29 mouse cellular contexts compared by ENCODE assay signal in the genomic region with DNA sequence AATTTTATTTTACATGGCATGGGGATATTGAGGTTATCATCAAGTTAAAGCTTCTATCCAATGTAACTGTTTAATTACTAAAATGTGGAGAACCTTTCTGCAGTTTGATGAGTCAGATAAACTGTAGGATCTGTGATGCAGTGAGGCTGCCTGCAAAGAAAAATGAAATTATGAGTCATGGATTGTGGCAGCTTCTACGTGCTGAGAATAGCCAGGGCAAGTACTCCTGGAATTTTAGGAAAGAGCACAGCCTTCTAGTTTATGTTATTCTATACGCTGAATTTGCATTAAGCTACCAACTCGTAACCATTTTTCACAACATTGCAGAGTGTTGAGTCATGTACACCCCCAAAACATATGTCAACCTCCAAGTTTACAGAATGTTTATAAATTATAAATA.
A peak's percentile ranks its signal among the peaks of the same experiment; 100 is the strongest.
DNase-seq lines count a peak whose midpoint lies in the region; ATAC-seq lines count a peak whose summit lies in the region.
"Had no signal": no experiment of that assay in that cellular context is flagged by ENCODE, and none has a peak within 500 bp of the region (broad histone marks: within the 10 kb centered on the region; RNA-seq: fewer than 3 reads in every experiment).

No protein-coding gene starts in this region.

- no peak overlapping the region for H3K4me2 ChIP-seq in liver, embryonic 12.5 days
- H3K4me2 ChIP-seq: heart, embryonic 13.5 days; hindbrain, embryonic 14.5 days; limb, embryonic 15.5 days; neural tube, embryonic 15.5 days had no signal

- H3K27me3 ChIP-seq in liver, embryonic 12.5 days (replicated peaks): no peaks in the 10 kb centered on the region
- H3K27me3 ChIP-seq: heart, embryonic 13.5 days; limb, embryonic 15.5 days; neural tube, embryonic 15.5 days had no signal

- H3K9me3 ChIP-seq in liver, embryonic 12.5 days (replicated peaks): no peaks in the 10 kb centered on the region
- H3K9me3 ChIP-seq: heart, embryonic 13.5 days; limb, embryonic 10.5 days; limb, embryonic 15.5 days; neural tube, embryonic 15.5 days had no signal

- H3K4me1 ChIP-seq in liver, embryonic 12.5 days: no peaks in the 10 kb centered on the region
- H3K4me1 ChIP-seq: heart, embryonic 13.5 days; limb, embryonic 10.5 days; limb, embryonic 15.5 days; neural tube, embryonic 15.5 days had no signal

- H3K36me3 ChIP-seq in liver, embryonic 12.5 days: no peaks in the 10 kb centered on the region
- H3K36me3 ChIP-seq: heart, embryonic 13.5 days; limb, embryonic 10.5 days; limb, embryonic 15.5 days; neural tube, embryonic 15.5 days had no signal

- DNase-seq in frontal cortex, postnatal 25 days (ENCODE audit: low spot score in 2 of 2): no peak
- peak; percentile 8 to 33 for DNase-seq in left cerebral cortex, adult 9 months (ENCODE audit: low spot score in 2 of 2)
- DNase-seq in left cerebral cortex, postnatal 36 days (ENCODE audit: low spot score in 2 of 2): no peak
- DNase-seq in Muller cell, postnatal 12 days (ENCODE audit: inconsistent ontology term): peak; percentile 16
- peak; percentile 12 for DNase-seq in telencephalon, adult 2 months (ENCODE audit: low read depth, low spot score)
- DNase-seq: adrenal gland, adult 2 months; adrenal gland, postnatal 36 days; cerebellum, adult 2 months; cerebellum, postnatal 14 days; gastrocnemius, postnatal 10 days; heart, postnatal 10 days; kidney, adult 9 months; kidney, postnatal 10 days; lung, adult 2 months; lung, postnatal 10 days; midbrain, embryonic 14.5 days; retina, postnatal 1 day had no signal

- 69% methylated on average over 3 of the region's 3 CpGs for WGBS in liver, embryonic 12.5 days (ENCODE audit: insufficient replicate concordance)

- no peak overlapping the region for H3K9ac ChIP-seq in liver, embryonic 12.5 days
- H3K9ac ChIP-seq: heart, embryonic 13.5 days; hindbrain, embryonic 14.5 days; limb, embryonic 15.5 days; liver, embryonic 14.5 days; neural tube, embryonic 15.5 days had no signal

- ATAC-seq in frontal cortex, adult (ENCODE audit: low TSS enrichment): peak; percentile 99
- no peak for ATAC-seq in liver, embryonic 12.5 days
- ATAC-seq: forebrain, embryonic 16.5 days; intestine, postnatal 0 days had no signal

- no peak overlapping the region for H3K4me3 ChIP-seq in liver, embryonic 12.5 days
- H3K4me3 ChIP-seq: erythroblast, embryonic 14.5 days; heart, embryonic 13.5 days; limb, embryonic 10.5 days; limb, embryonic 15.5 days; neural tube, embryonic 15.5 days had no signal

- no peak overlapping the region for H3K27ac ChIP-seq in liver, embryonic 12.5 days
- H3K27ac ChIP-seq: heart, embryonic 13.5 days; hindbrain, embryonic 14.5 days; limb, embryonic 10.5 days; limb, embryonic 15.5 days; liver, embryonic 14.5 days; macrophage; neural tube, embryonic 15.5 days had no signal

- intact Hi-C loops in left cerebral cortex, postnatal 36 days (cut with DNase I): no loop called here

Comparison
In these comparisons a context has a peak if more than half of its experiments do, and no peak if none do; other contexts are left out.
1. DNase-seq: peak in left cerebral cortex, adult 9 months (2 of 2), Muller cell, postnatal 12 days (single experiment) and telencephalon, adult 2 months (single experiment); none in frontal cortex, postnatal 25 days (0 of 2) and left cerebral cortex, postnatal 36 days (0 of 2).